Mouse (Mus musculus) liver, adult 2 months (tissue): Measurements from ENCODE around the gene Hexa.

Source experiments
- CTCF ChIP-seq: fragments of 200-500 bp; IDR thresholded peaks from 2 replicates; pipeline ENCODE4 v1.5.1; 2011; ENCODE audit warnings: low read depth, low read length, control low read depth
- POLR2A ChIP-seq: fragments of 200-500 bp; IDR thresholded peaks from 2 replicates; pipeline ENCODE4 v1.6.1; 2011; ENCODE audit warnings: low read length, control low read depth; ENCODE audit not compliant: insufficient read depth; ENCODE audit errors: extremely low read depth

GRCm38 (mm10) chr9:59533889-59534288 is 5.5 kb upstream of the Hexa start:
- TF ChIP-seq POLR2A (no peak), CTCF (no peak)
